Mouse (Mus musculus) kidney, postnatal 0 days (tissue): Measurements from ENCODE around the gene Casc1. TPM values are rescaled to one million over a fixed set of nuclear protein-coding genes. Genes with fewer than 3 reads are reported as not detected.

ENCODE experiments used
- ATAC-seq: fragments of 200-750 bp; cut with Nextera tagmentation; replicated peaks from 2 replicates; pipeline ENCODE4 v1.8.0; 2017; ENCODE audit warnings: low read depth, moderate number of reproducible peaks, moderate TSS enrichment, moderate library complexity; ENCODE audit not compliant: low FRiP score
- DNase-seq: peaks from one replicate; pipeline ENCODE4 v3.0.0-alpha.2; 2016; ENCODE audit warnings: low spot score
- H3K27ac ChIP-seq: fragments of 300-500 bp; sonication (generic); 2 replicates; pipeline ENCODE4 v1.5.1; 2014; ENCODE audit warnings: mild to moderate bottlenecking
- H3K27me3 ChIP-seq: fragments of 300-500 bp; sonication (generic); 2 replicates; pipeline ENCODE4 v1.6.1; 2014; ENCODE audit warnings: low read length, mixed read lengths; ENCODE audit not compliant: insufficient read depth
- H3K36me3 ChIP-seq: fragments of 300-500 bp; sonication (generic); 2 replicates; pipeline ENCODE4 v1.6.1; 2014; ENCODE audit warnings: low read length, mixed read lengths; ENCODE audit not compliant: insufficient read depth
- H3K4me1 ChIP-seq: fragments of 300-500 bp; sonication (generic); replicated peaks from 2 replicates; pipeline ENCODE4 v1.6.1; 2014; ENCODE audit warnings: antibody characterized with exemption, low read length, mixed read lengths; ENCODE audit not compliant: insufficient read depth
- H3K4me2 ChIP-seq: fragments of 300-500 bp; sonication (generic); 2 replicates; pipeline ENCODE4 v1.6.1; 2014; ENCODE audit warnings: mild to moderate bottlenecking, low read length, moderate library complexity, mixed read lengths
- H3K4me3 ChIP-seq: fragments of 300-500 bp; sonication (generic); replicated peaks from 2 replicates; pipeline ENCODE4 v1.5.1; 2014; ENCODE audit warnings: low read depth, low read length
- H3K9ac ChIP-seq: fragments of 300-500 bp; sonication (generic); 2 replicates; pipeline ENCODE4 v1.6.1; 2014; ENCODE audit warnings: low read depth, low read length
- H3K9me3 ChIP-seq: fragments of 300-500 bp; sonication (generic); replicated peaks from 2 replicates; pipeline ENCODE4 v1.6.1; 2016; ENCODE audit warnings: low read length, inconsistent platforms, mixed read lengths
- CTCF ChIP-seq: IDR thresholded peaks from 2 replicates; pipeline ENCODE4 v1.5.1; 2016; ENCODE audit warnings: antibody characterized with exemption, low read depth, mild to moderate bottlenecking, moderate library complexity
- WGBS: fragments of 180-500 bp; shearing (Covaris S2); extraction: QIAGEN DNeasy Blood & Tissue Kit; methylation state at CpG from one replicate; pipeline ENCODE4 v1.1.7; 2014; 5-methylcytosine and 5-hydroxymethylcytosine counted together
- polyA plus RNA-seq: library from polyadenylated mRNA; unstranded; fragments of >200 nt; fragmentation: Nextera tagmentation; extraction: Ambion mirVana; gene quantifications from 2 replicates; pipeline ENCODE4 v1.2.1, GENCODE M21; 2015

The Casc1 gene
- polyA plus RNA-seq, 1 experiment from 2014 or later = 0.46 TPM

DNA sequence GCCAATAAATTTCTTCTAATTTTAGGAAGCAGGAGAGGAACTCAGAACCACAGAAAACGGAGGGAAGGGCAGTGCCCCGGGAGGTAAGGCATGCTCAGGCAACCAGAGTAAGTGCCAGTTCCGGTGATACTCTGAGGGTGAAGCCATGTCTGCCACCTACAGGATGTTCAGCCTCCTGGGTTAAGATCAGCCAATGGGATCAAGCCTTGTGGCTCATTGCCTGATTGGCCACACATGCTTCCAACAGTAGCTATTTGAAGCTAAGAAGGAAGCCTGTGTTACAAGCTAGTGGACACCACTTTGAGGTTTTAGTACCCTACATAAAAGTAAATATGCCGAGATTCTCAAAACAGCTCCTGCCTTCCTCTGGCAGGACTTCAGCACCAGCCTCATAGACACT, 52.2 kb downstream of the Casc1 start:
- no peaks in the 10 kb centered on the region for H3K36me3 ChIP-seq
- no peak for TF ChIP-seq CTCF
- no peak overlapping the region for H3K9ac ChIP-seq
- H3K9me3 ChIP-seq = no peaks in the 10 kb centered on the region
- DNase-seq (no peak), ATAC-seq (no peak)
- no peak overlapping the region for H3K4me2 ChIP-seq
- WGBS = 65% methylated on average over 4 of the region's 4 CpGs
- no peak overlapping the region for H3K27ac ChIP-seq
- H3K4me1 ChIP-seq = no peaks in the 10 kb centered on the region
- no peaks in the 10 kb centered on the region for H3K27me3 ChIP-seq
- H3K4me3 ChIP-seq = no peak overlapping the region

DNA sequence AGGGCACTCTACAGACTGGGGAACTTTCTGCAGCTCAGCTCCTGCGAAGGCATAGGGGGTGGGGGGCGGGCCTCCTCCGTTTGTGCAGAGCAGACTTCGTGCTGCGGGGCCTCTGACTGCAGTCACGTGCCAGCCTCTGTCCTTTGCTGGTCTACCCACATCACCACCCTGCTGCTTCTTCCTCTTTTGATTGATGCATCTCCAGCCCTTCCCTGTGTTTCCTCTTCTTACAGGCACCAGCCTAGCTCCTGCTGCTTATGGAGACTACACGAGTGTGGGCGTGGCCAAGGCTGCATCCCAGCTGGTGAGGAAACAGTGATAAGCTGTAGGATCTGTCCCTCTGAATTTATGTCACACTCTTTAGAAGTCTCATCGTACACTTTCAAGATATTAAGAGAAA, 61.8 kb downstream of the Casc1 start:
- no peak overlapping the region for H3K4me3 ChIP-seq
- H3K9ac ChIP-seq = no peak overlapping the region
- H3K9me3 ChIP-seq = no peaks in the 10 kb centered on the region
- no peak overlapping the region for H3K27ac ChIP-seq
- DNase-seq (no peak), ATAC-seq (no peak)
- H3K4me1 ChIP-seq = no peaks in the 10 kb centered on the region
- no peak overlapping the region for H3K4me2 ChIP-seq
- WGBS = 40% methylated on average over 9 of the region's 9 CpGs
- no peak for TF ChIP-seq CTCF
- no peaks in the 10 kb centered on the region for H3K27me3 ChIP-seq
- H3K36me3 ChIP-seq = no peaks in the 10 kb centered on the region

DNA sequence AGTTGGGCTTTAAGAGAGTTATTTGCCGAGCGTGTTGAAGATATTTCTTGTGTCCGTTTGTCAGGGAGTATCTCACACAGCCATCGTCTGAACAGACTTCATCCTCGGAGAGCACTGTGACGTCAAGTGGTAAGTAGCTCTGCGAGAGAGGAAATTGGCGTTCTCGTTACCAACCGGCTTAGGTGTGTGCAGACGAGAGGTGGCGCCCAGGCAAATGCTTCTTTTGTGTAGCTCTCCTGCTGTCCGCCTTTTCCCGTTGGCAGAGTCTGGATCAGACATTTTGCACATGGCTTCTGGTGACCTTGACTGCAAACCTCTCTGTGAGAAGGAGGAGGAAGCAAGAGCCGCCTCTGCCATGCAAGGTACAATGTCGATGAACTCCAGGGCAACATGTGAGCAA, 63.1 kb downstream of the Casc1 start:
- Histone ChIP-seq H3K9ac (no peak overlapping the region), H3K27me3 (no peaks in the 10 kb centered on the region), H3K36me3 (no peaks in the 10 kb centered on the region), H3K4me2 (no peak overlapping the region), H3K9me3 (no peaks in the 10 kb centered on the region), H3K4me3 (no peak overlapping the region), H3K4me1 (no peaks in the 10 kb centered on the region), H3K27ac (no peak overlapping the region)
- no peak for TF ChIP-seq CTCF
- DNase-seq (no peak), ATAC-seq (no peak)
- 89% methylated on average over 16 of the region's 16 CpGs for WGBS

DNA sequence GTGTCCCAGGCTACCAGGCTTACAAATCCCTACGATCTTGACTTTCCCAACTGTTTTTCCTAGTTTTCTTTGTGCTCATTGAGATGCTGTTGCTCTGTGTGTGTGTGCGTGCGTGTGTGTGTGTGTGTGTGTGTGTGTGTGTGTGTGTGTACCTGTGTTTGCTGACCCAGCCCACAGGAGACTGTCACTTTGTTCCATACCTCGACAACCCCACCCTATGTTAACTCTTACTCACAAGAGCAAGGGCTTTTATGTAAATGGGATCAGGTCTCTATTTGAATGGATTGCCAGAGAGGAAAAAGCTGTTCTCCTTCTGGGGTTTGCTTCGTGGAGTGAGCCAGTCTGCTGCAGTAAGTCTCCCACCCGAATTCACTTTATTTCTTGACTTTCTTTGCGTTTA, 65.6 kb downstream of the Casc1 start:
- 0 out of 2 replicates have a peak, but pooled peaks cover 2% of the 10 kb centered on the region for H3K4me1 ChIP-seq
- no peak overlapping the region for H3K4me3 ChIP-seq
- H3K27ac ChIP-seq = no peak overlapping the region
- H3K27me3 ChIP-seq = no peaks in the 10 kb centered on the region
- no peak overlapping the region for H3K4me2 ChIP-seq
- no peaks in the 10 kb centered on the region for H3K36me3 ChIP-seq
- 73% methylated on average over 7 of the region's 7 CpGs for WGBS
- no peak overlapping the region for H3K9ac ChIP-seq
- H3K9me3 ChIP-seq = no peaks in the 10 kb centered on the region
- DNase-seq = no peak
- TF ChIP-seq CTCF = no peak
- ATAC-seq = no peak

DNA sequence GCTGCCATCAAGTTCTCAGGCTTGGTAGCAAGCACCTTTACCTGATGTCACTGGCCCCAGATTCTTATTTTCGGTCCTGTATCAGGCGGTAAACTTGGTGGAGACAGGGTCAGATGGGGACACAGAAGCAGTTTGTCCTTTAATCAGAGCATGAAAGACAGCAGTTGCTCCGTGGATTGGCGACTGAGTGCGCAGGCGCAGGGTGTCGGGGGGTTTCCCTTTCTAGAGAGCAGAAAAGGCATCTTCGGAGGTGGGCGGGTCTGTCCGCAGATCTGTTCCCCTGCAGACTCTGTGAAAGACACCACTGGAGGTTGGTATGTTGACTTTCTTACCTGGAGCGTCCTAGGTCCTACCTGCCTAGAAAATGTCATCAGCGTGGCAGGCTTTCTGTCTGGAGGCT, 69.0 kb downstream of the Casc1 start:
- DNase-seq (no peak), ATAC-seq (no peak)
- WGBS = 93% methylated on average over 12 of the region's 12 CpGs
- no peak overlapping the region for H3K9ac ChIP-seq
- H3K4me1 ChIP-seq = 0 out of 2 replicates have a peak, but pooled peaks cover 5% of the 10 kb centered on the region
- H3K27ac ChIP-seq = no peak overlapping the region
- no peaks in the 10 kb centered on the region for H3K9me3 ChIP-seq
- no peaks in the 10 kb centered on the region for H3K36me3 ChIP-seq
- no peak for TF ChIP-seq CTCF
- H3K27me3 ChIP-seq = no peaks in the 10 kb centered on the region
- H3K4me2 ChIP-seq = no peak overlapping the region
- H3K4me3 ChIP-seq = no peak overlapping the region

GRCm38 (mm10) chr6:145140706-145141105, 70.1 kb downstream of the Casc1 start:
- Histone ChIP-seq H3K27me3 (no peaks in the 10 kb centered on the region), H3K9ac (no peak overlapping the region), H3K9me3 (no peaks in the 10 kb centered on the region), H3K27ac (no peak overlapping the region), H3K4me1 (0 out of 2 replicates have a peak, but pooled peaks cover 5% of the 10 kb centered on the region), H3K4me2 (no peak overlapping the region), H3K4me3 (no peak overlapping the region), H3K36me3 (no peaks in the 10 kb centered on the region)
- DNase-seq (no peak), ATAC-seq (no peak)
- 57% methylated on average over 11 of the region's 11 CpGs for WGBS
- TF ChIP-seq CTCF = no peak

GRCm38 (mm10) chr6:145139776-145140475, 70.9 kb downstream of the Casc1 start:
- DNase-seq = no peak
- no peak for TF ChIP-seq CTCF
- no peaks in the 10 kb centered on the region for H3K9me3 ChIP-seq
- H3K27ac ChIP-seq = no peak overlapping the region
- H3K36me3 ChIP-seq = no peaks in the 10 kb centered on the region
- no peaks in the 10 kb centered on the region for H3K27me3 ChIP-seq
- H3K9ac ChIP-seq = no peak overlapping the region
- H3K4me2 ChIP-seq = no peak overlapping the region
- H3K4me1 ChIP-seq = 0 out of 2 replicates have a peak, but pooled peaks cover 8% of the 10 kb centered on the region
- no peak for ATAC-seq
- 66% methylated on average over 11 of the region's 11 CpGs for whole genome bisulfite sequencing
- H3K4me3 ChIP-seq = no peak overlapping the region
